Mouse (Mus musculus) adrenal gland, postnatal 10 days (tissue): ENCODE results near the gene Limk2. TPM values are rescaled to one million over a fixed set of nuclear protein-coding genes. Genes with fewer than 3 reads are reported as not detected.

ENCODE experiments used
- DNase-seq: peaks from one replicate; pipeline ENCODE4 v3.0.0; 2021; ENCODE audit warnings: mixed read lengths
- total RNA-seq, 2 experiments: library from RNA; stranded (reverse); gene quantifications; 2 replicates each; pipeline ENCODE4 v1.2.3; 2021

Limk2 gene
- total RNA-seq, 2 experiments from 2014 or later: 23.8 to 33.2 TPM

DNA sequence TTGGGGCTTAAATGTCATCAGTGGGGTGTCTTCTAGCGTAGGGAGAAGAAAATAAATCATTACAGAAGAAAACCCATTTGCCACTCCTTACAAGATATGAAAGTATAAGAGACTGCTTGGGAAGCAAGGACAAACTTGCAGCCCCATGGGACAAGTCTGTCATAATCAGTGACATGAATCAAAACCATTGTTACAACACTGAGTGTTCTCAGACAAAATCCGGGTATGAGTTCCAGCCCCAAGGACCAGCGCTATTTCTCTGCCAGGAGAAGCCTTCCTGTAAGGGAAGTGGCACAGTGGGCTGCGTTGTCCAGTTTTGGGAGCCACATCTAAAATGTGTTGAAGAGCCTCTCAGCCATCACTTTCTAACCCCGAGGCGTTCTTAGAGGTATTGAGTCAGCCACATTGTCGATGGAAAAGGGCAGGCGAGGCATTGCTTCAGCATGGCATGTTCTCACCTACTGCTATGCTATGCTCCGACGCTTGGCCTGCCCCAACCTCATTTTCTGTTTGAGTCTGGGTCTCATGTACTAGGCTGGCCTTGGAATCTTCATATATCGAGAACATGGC is 74.8 kb downstream of the Limk2 start:
- DNase-seq: peak; percentile 61

DNA sequence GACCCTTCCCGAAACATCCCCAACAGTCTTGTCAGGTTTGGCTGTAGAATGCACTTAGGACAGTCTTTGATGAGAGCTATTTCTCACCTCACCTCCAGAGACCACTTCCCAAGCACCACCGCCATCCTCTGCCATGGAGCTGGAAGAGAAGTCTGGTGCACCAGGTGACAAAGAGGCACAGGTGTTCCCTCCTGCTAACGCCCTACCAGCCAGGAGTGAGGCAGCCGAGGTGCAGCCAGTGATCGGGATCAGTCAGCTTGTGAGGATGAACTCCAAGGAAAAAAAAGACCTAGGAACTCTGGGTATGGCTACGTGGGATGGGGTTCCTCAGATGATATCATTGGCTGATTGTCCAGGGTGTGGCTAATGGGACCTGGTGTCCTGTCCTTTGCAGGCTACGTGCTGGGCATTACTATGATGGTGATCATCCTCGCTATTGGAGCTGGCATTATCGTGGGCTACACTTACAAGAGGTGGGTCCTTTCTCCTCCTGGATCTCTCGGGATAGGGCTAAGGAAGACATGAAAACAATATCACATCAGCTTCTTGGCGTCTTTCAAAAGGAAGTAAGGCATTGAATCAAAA is 75.8 kb downstream of the Limk2 start:
- DNase-seq: no peak

- peak; percentile 94 for DNase-seq
Measured at GRCm38 (mm10) chr11:3331756-3332642, 77.0 kb downstream of the Limk2 start.

DNA sequence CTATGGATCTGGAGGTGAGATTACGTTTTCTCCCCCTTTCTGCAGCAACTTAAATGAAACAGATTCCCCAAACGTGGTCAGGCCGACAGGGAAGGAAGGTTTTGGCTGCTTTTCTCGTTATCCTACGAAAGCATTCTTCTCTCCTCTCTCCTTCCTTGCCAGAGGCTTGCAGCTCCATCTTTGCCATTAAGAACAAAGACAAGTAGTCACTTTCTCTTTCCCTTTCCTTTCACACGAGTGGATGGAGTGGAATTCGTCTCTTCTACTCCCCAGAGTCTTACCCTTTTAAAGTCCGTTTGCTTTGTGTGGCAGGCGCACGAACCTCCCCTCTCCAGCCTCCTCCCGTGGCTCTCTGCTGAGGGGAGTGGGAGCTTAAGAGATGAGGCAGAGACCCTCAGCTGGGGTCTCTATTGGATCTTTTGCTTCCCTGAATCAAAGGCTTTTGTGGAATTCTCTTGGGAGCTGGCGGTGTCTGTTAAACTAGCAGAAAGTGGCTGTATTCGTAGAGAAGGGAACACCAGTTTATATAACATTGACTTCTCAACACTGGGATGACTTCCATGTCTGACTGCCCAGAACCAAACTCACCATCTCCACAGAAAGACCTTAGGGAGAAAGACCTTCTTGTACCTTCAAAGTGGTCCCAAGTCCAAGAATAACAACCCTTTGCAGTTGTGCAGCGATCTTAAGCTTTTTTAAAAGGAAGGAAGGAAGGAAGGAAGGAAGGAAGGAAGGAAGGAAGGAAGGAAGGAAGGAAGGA is 77.8 kb downstream of the Limk2 start:
- DNase-seq: no peak

DNA sequence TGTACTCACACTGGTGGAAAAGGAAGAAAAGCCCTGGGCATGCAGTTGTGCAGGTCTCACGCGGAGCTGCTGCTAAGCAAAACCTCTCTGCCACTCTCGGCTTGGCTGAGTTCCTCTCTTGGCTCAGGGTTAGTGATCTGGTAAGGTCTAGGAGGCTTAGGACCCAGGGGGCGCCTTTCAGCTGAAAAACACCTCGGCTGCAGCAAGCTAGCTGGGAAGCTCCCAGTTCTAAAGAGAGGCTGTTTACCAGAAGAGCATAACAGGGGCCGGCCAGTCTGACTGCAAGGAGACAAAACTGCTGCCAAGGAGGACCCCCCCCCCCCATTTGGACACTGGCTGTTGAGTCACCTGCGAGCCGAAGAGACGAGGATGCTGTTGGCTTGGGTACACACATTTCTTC is 78.4 kb downstream of the Limk2 start:
- DNase-seq: peak; percentile 89

DNA sequence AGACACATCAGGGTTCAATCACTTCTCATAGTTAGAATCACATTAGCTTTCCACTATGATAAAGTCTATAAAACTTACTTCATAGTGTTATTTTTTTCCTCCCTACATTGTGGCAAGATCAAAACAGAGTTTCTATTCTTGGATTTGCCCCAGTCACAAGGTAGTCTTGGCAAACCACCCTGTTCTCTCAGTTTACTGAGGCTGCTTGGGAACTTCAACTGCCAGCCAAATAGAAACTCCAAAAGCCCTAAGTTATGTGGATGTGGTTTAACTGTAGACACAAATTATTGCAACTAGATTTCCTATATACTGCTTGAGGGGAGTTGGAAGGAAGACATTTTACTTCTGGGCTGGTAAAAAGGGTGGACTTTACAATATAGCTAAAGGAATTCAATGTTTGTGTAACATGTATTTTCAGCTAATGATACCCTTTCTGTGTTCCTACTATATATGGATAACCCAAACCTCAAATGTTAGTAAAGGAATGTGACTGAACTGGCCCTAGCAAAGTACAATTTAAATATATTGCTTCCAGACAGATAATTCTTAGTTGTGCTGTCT is 79.0 kb downstream of the Limk2 start, which contains the start of gene Pik3ip1:
Gene Pik3ip1, plus strand, starts transcription at position 511 of the 561 bp plus-strand sequence.
- no peak for DNase-seq

DNA sequence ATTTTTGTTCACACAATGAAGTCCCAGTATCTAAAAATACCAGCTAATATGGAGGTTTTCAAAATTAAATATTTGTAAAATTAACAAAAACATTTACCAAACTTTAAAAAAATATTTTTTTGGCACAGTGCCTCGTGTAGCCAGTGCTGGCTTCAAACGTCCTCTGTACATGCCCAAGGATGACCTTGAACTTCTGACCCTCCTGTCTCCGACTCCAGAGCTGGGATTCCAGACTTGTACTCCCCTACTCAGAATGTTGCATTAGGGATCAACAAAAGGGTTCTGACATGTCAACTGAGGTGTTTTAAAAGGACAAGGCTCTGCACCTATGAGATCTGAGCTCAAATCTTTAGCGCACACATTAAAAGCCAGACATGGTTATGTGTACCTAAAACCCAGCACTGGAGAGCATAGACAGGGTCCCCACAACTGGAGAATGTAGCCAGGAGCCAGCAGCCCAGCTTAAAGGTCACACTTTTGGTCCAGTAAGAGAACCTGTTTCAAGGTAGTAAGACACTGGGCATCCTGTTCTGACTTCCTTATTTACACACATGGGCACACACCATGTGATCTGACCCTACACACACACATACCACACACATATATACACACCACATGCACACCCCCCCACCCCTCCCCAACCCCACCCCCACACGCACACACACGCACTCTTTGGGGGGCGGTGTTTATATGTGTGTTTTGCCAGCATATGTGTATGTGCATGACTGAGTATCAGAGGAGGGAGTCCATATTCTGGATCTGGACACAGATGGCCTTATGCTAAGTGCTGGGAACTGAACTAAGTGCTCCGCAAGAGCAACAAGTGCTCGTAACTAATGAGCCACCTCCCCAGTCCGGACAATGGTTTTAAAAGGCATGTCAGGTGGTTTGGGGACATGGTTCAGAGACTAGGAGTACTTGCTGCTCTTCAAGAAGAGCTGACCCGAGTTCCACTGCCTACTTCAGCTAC is 79.9 kb downstream of the Limk2 start:
- no peak for DNase-seq

GRCm38 (mm10) chr11:3328271-3328670 is 80.7 kb downstream of the Limk2 start:
- DNase-seq: no peak

DNA sequence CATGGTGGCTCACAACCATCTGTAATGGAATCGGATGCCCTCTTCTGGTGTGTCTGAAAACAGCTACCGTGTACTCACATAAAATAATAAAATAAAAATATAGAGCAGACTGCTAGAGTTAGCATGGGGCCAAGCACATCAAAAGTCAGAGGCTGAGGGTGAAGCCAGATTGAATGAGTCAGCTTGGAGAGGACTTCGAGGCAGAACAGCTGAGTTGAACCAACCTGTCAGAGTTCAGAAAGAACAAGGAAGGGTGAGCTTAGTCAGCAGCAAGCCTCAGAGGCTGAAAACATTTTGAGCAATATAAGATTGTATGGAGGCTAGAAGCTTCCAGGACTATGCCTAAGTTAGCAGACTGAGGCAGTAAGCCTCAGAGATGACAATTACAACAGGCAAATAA is 90.7 kb downstream of the Limk2 start:
- DNase-seq: no peak

DNA sequence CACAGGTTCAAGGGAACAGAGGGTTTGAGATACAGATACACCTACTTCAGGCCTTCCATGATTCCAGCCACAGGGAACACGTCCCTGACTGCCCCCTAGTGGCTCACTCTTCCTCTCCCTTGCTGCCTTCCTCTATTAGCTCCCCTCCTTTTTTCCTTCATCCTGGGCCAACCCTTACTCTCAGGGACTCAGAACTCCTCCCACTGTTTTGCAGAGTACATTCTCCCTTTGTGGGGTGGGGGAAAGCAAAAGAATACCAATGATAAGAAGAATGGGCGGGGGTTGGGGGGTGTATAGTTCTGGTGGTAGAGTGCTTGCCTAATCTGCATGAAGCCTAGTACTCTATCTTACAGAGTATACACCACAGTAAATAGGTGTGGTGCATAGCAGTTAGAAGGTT is 94.8 kb downstream of the Limk2 start:
- peak; percentile 84 for DNase-seq

DNA sequence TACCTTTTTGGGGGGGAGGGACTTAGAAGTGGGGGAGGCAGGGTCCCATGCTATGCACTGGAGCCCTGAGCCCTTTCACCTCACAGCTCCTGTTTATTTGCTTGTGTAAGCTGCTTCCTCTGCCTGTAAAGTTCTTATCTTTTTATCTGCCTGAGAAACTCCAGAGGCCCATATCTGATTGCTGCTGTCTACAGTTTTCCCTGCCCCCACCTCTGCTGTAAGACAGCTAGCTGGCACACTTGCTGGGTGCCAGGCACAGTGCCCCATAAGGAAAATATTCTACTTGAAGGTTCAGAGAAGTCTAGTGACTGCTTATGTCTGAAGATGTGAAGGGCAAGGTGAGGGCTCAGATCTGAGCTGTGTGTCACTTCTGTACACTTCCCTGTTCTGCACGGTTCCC is 95.7 kb downstream of the Limk2 start:
- peak; percentile 31 for DNase-seq

DNA sequence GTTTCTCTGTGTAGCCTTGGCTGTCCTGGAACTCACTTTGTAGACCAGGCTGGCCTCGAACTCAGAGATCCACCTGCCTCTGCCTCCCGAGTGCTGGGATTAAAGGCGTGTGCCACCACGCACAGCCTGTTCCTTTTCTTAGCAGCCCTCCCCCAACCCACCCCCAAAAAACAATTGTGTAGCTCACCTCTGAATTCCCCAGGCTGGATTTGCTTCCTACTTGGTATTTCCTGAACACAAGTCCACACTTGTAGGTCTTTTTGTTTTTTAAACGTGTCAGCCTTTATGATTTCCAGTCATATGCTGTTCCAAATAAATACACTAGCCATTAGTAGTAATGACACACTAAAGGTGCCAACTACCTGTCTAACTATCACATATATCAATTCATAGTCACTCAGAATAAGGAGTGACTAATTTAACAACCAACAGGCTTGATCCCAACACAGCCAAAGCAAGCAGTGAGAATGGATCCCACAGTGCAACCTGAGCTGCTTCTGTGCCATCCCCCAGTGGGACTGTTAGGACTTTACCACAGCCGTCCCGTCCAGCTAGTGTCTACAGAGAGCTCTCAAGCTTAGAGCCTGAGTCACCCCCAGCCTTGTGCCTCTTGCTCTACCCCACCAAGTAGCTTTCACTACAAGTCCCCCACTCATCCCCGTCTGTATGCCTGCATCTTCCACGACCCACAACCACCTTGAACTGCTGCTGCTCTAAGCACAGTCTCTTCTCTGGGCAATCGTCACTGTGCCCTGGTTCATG is 97.2 kb downstream of the Limk2 start:
- no peak for DNase-seq

GRCm38 (mm10) chr11:3310789-3311585 is 98.0 kb downstream of the Limk2 start:
- no peak for DNase-seq

DNA sequence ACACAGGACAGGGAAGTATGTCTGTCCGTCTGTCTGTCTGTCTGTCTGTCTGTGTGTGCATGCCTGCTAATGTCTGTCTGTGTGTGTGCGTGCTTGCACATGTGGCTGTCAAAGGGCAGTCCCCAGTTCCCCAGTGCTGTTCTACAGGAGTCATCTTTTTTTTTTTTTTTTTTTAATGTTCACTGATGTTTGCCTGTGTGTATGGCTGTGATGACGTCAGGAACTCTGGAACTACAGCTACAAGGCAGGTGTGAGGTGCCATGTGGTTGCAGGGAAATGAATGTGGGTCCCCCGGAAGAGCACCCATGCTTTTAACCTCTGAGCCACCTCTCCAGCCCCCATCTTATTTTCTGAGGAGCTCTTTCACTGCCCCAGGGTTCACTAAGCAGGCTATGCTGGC is 99.1 kb downstream of the Limk2 start:
- no peak for DNase-seq

DNA sequence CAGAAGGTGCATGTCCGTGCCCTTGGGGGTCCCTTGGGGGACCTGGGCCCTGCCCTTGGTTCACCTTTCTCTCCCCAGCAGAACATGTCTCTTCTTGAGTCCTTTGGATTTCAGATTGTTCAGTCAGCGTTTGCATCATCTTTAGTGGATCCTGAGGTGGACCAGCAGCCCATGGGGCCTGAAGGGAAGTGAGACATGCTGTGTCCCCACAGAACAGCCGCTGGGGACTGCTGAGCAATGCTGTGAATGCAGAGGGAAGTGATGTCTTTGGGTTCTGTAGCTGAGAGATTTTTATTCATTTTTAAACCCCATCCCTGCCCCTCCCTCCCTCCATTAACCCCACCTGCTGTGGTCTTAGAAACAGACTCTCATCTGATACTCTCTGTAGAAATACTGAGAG is 101.1 kb downstream of the Limk2 start:
- no peak for DNase-seq

GRCm38 (mm10) chr11:3305821-3306220 is 103.2 kb downstream of the Limk2 start:
- DNase-seq: no peak

GRCm38 (mm10) chr11:3302792-3303191 is 106.2 kb downstream of the Limk2 start:
- DNase-seq: peak; percentile 20

GRCm38 (mm10) chr11:3302385-3302784 is 106.6 kb downstream of the Limk2 start:
- no peak for DNase-seq

GRCm38 (mm10) chr11:3301075-3301474 is 107.9 kb downstream of the Limk2 start:
- no peak for DNase-seq
